Mouse (Mus musculus) megakaryocyte, embryonic 14.5 days (primary cell): ENCODE data around the gene Zdhhc14. TPM values are rescaled to one million over a fixed set of nuclear protein-coding genes. Genes with fewer than 3 reads are reported as not detected.

ENCODE experiments used
- H3K27me3 ChIP-seq: replicated peaks from 2 replicates; pipeline ENCODE3; 2012; ENCODE audit warnings: inconsistent platforms
- H3K36me3 ChIP-seq: replicated peaks from 2 replicates; pipeline ENCODE3; 2012; ENCODE audit warnings: low read length, inconsistent platforms, mixed read lengths
- H3K4me1 ChIP-seq: 2 replicates; pipeline ENCODE4 v1.6.1; 2012; ENCODE audit warnings: inconsistent platforms
- H3K4me3 ChIP-seq: replicated peaks from 2 replicates; pipeline ENCODE3; 2012; ENCODE audit warnings: moderate library complexity, mild to moderate bottlenecking, inconsistent platforms
- H3K9me3 ChIP-seq: 2 replicates; pipeline ENCODE4 v1.6.1; 2012; ENCODE audit warnings: inconsistent platforms
- FLI1 ChIP-seq: IDR thresholded peaks from 2 replicates; pipeline ENCODE4 v1.6.1; 2012; ENCODE audit warnings: low read length, inconsistent platforms, mixed read lengths
- GATA1 ChIP-seq: IDR thresholded peaks from 3 replicates; pipeline ENCODE4 v1.6.1; 2012; ENCODE audit warnings: mixed read lengths, low read length, inconsistent platforms, borderline replicate concordance
- polyA plus RNA-seq: library from polyadenylated mRNA; stranded (reverse); fragments of >175 nt; gene quantifications from 2 replicates; pipeline ENCODE4 v1.2.3, GENCODE M21; 2012; ENCODE audit warnings: low replicate concordance; ENCODE audit not compliant: insufficient read depth

The Zdhhc14 gene
- polyA plus RNA-seq, result 8.5 and 12.5 TPM in 2 replicates

DNA sequence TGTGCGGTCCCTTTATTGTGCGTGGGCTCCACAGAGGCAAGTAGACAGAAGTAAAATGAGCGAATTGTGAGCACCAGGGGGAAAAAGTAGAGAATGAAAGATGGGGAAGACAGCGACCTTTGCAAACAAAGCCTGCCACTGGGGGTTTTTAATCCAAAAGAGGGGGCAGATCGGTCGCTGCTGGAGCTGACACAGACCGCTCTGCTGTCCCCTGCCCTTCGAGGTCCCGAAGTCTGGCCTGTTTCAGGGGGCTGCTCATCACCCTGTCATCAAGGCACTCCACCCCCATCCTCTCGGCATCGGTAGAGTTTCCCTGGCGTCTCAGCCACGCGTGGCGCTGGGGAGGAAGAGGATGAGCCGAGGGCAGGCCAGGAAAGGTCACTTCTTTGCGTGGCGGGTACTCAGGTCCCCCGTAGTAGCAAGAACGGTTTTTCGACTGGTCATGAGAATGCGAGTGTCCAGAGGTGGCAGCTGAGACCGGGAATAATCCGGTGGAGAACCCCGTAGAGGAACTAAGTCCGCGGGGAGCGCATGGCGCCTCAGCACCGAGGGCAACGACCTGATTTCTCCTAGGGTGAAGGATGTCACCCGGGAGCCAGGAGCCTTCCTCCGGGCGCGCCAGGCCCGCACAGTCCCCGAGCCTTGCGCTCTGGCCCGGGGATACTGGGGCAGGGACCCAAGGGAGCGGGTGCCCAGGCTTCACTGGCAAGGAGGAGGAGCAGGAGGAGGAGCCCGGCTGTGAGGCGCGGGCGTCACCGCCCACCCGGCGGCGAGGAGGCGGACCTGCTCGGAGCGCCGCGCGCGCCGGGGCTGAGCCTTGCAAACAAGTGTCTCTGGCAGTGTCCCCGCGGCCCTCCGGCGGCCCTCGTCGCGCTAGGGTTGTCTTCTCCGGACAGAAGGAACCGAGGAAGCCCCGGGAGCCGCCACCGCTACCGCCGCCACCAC lies at the start of gene Zdhhc14:
Gene Zdhhc14, plus strand, starts transcription at position 757 of the 945 bp plus-strand sequence.
- peaks cover 13% of the 10 kb centered on the region for H3K9me3 ChIP-seq
- peaks cover 41% of the 10 kb centered on the region for H3K4me1 ChIP-seq
- peaks cover 2% of the 10 kb centered on the region for H3K36me3 ChIP-seq
- H3K4me3 ChIP-seq, result peak within 1 kb of the TSS; percentile 92
- peaks cover 35% of the 10 kb centered on the region for H3K27me3 ChIP-seq
- TF ChIP-seq GATA1, result no peak
- no peak for TF ChIP-seq FLI1

DNA sequence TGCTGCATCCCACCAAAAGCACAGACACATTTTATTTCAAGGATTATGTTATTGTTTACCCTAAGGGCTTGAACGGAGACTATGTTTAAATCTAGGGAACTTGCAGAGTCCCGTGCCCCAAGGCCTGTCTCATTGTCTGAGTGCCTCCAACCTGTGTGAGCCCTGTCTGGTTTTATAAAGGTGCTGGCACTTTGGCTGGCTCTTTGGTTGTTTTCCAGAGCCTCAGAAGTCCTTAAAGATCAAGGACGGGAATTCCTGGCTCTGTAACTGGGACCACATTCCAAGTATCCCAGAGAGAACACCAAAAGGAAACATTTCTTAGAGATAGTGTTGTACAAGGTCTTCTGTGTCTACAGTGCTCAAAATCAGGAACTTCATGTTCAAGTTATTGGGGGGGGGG lies 49.1 kb upstream of the Zdhhc14 start:
- no peak overlapping the region for H3K4me3 ChIP-seq
- 0 out of 2 replicates have a peak, but pooled peaks cover 3% of the 10 kb centered on the region for H3K9me3 ChIP-seq
- H3K4me1 ChIP-seq, result peaks cover 28% of the 10 kb centered on the region
- TF ChIP-seq FLI1 (no peak), GATA1 (no peak)
- H3K27me3 ChIP-seq, result peaks cover 10% of the 10 kb centered on the region
- H3K36me3 ChIP-seq, result peaks cover 5% of the 10 kb centered on the region

DNA sequence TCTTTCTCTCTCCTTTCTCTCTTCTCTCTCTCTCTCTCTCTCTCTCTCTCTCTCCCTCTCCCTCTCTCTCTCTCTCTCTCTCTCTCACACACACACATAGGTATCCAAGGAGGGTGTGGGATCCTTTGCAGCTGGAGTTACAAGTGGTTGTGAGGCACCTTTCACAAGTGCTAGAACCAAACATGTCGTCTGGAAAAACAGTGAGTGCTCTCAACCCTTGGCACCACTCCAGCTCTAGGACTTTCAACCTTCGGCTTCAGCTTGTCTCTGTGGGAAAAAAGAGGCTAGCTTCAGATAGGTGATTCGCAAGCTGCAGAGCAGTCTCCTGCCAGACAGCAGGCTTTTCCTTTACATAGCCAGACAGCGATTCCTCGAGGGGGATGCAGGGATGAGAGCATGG lies 48.6 kb upstream of the Zdhhc14 start:
- Histone ChIP-seq H3K4me3 (no peak overlapping the region), H3K36me3 (peaks cover under 1% of the 10 kb centered on the region), H3K9me3 (0 out of 2 replicates have a peak, but pooled peaks cover 3% of the 10 kb centered on the region), H3K4me1 (peaks cover 23% of the 10 kb centered on the region), H3K27me3 (peaks cover 15% of the 10 kb centered on the region)
- no peak for TF ChIP-seq GATA1
- no peak for TF ChIP-seq FLI1

DNA sequence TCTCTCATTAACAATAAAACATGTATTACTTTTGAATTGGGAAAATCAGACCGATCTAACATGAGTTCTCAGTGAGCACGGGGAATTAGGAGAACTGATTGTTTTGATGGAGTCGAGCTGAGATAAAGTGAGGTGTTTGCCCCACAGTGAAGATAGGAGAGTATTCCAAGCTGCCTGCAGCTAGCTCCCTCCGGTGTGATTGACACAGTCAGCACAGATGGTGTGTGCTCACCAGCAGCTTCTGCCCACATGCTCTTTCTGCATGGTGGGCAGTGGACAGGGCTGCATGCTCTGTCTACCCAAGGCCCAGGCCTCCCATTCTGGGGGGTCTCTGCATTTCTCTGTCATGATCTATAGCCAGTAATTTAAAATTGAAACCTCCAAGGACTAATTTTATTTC lies 38.7 kb upstream of the Zdhhc14 start:
- H3K27me3 ChIP-seq, result peaks cover 51% of the 10 kb centered on the region
- no peak for TF ChIP-seq FLI1
- TF ChIP-seq GATA1, result no peak
- H3K36me3 ChIP-seq, result no peaks in the 10 kb centered on the region
- H3K9me3 ChIP-seq, result peaks cover 5% of the 10 kb centered on the region
- H3K4me1 ChIP-seq, result no peaks in the 10 kb centered on the region
- H3K4me3 ChIP-seq, result no peak overlapping the region

DNA sequence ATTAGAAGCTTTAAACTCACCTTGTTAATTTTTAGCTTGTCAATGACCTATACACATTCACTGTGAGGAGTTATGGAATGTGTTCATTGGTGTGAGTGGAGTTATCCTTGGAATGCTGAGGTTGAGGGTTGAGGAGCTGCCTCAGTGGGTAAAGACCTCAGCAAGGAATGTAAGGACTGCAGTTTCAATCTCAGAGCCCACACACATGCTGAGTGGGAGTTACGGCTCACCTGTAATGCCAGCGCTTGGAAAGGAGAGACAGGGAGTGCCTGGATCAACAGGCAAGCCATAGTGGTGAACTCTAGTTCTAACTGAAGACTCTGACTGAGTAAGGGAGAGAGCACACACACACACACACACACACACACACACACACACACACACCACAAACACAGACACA lies 28.4 kb upstream of the Zdhhc14 start:
- no peaks in the 10 kb centered on the region for H3K9me3 ChIP-seq
- peaks cover 28% of the 10 kb centered on the region for H3K27me3 ChIP-seq
- H3K4me3 ChIP-seq, result no peak overlapping the region
- TF ChIP-seq GATA1 (no peak), FLI1 (no peak)
- no peaks in the 10 kb centered on the region for H3K4me1 ChIP-seq
- no peaks in the 10 kb centered on the region for H3K36me3 ChIP-seq

DNA sequence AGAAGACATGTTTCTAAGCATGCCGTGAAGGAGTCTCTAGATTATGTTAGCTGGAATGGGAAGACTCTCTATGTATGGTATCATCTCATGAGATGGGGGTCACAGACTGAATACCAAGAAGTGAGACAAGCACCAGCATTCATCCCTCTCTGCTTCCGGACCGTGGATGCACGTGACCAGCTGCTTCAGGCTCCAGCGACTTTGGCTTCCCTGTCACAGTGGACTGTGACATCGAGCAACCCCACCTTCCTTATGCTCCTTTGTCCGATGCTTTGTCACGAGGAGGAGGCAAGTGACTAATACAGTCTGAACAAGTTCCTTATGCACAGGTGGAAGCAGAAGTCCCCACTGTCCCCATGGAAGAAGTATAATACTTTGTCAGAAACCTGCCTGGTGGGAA lies 25.6 kb upstream of the Zdhhc14 start:
- no peak for TF ChIP-seq GATA1
- no peak for TF ChIP-seq FLI1
- Histone ChIP-seq H3K9me3 (no peaks in the 10 kb centered on the region), H3K36me3 (no peaks in the 10 kb centered on the region), H3K27me3 (peaks cover 25% of the 10 kb centered on the region), H3K4me1 (no peaks in the 10 kb centered on the region), H3K4me3 (no peak overlapping the region)

DNA sequence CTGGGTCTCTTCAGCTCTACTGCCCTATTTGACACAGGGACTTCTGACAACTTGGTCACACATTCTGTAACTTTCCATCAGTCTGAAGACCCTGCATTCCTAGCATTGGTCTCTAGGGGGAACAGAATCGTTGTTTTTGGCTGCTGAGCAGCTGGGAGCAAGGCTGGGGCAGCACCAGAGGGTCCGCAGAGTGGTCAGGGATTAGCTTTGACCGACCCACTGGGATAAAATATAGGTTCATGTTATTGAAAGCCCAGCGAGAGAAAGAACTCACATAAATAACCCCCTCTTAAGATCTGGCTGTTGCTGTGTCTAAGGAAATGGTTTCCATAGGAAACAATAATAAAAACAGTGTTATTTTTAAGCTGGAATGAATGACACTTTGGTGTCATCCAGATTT lies 25.2 kb upstream of the Zdhhc14 start:
- no peak overlapping the region for H3K4me3 ChIP-seq
- TF ChIP-seq GATA1, result no peak
- TF ChIP-seq FLI1, result no peak
- H3K4me1 ChIP-seq, result no peaks in the 10 kb centered on the region
- H3K9me3 ChIP-seq, result no peaks in the 10 kb centered on the region
- peaks cover 25% of the 10 kb centered on the region for H3K27me3 ChIP-seq
- no peaks in the 10 kb centered on the region for H3K36me3 ChIP-seq

DNA sequence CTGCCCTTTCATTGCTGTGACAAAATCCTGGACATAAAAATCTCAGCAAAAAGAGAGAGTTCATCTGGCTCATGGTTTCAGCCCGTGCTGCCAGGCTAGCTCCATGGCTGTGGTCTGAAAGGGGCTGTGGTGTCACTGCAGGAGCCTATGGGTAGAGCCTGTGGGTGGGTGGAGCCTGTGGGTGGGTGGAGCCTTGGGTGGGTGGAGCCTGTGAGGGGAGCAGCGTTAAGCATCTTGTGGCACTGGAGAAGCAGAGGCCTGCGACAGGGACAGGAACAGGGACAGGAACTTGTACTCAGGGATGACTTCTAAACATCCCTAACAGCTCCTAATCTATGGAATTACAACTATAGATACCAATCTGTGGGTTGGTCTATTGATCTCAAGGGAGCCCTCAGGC lies 20.1 kb upstream of the Zdhhc14 start:
- H3K36me3 ChIP-seq, result no peaks in the 10 kb centered on the region
- peaks cover 30% of the 10 kb centered on the region for H3K27me3 ChIP-seq
- H3K4me1 ChIP-seq, result peaks cover 10% of the 10 kb centered on the region
- no peak for TF ChIP-seq GATA1
- no peak for TF ChIP-seq FLI1
- no peaks in the 10 kb centered on the region for H3K9me3 ChIP-seq
- H3K4me3 ChIP-seq, result no peak overlapping the region

DNA sequence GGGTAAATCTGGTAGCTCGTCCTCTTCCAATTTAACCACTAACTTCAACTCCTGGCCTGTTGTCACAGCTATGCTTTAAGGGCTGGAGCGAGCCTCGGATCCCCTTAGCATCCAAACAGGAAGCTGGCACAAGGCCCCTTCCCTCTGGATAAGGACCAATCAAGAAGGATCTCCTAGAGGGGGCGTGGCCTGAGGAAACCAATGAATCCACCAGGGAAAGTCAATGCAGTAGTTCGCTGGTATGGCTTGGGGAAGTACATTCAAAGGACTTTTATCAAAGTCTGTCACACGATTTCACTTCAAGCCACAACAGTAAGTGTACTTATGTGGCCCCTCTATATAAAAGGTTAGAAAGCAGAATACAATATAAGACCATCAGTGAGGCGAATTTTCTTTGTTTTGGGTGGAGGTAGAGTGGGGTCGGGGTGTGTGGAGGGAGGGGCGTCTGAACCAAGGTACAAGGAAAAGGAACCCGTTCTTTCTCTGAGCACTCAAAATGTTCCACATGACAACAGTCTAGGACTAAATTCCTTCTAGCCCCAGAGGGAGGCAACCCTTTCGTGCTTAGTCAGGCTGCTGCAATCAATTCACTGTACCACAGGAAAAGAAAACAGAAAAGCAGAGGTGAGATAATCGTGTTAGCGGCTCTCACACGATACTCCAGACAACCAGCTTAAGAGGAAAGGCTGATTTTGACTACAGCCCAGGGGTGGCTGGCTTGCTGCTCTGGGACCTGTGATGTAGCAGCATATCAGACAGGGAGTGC lies 16.2 kb upstream of the Zdhhc14 start:
- no peaks in the 10 kb centered on the region for H3K9me3 ChIP-seq
- peaks cover 29% of the 10 kb centered on the region for H3K27me3 ChIP-seq
- no peak for TF ChIP-seq FLI1
- no peak for TF ChIP-seq GATA1
- H3K4me3 ChIP-seq, result no peak overlapping the region
- peaks cover 10% of the 10 kb centered on the region for H3K4me1 ChIP-seq
- no peaks in the 10 kb centered on the region for H3K36me3 ChIP-seq

DNA sequence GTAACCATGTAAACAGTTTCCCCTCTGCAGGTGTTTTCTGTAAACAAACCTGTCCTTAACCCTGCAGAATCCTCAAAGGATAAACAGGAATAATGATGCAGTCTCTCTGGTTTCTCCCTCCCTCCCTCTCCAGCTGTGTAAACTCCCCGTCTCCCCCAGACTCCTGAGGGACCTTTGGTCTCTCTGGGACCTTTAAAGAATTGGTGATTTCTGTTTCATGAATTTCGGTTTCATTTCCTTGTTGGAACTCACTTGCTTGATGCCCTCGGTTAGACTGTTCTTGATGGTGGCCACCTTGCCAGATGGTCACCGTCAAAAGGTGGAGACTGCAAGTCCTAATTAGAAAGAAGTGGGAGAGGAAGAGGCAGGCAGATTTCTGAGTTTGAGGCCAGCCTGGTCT lies 8.9 kb upstream of the Zdhhc14 start:
- Histone ChIP-seq H3K27me3 (peaks cover 23% of the 10 kb centered on the region), H3K4me3 (no peak overlapping the region), H3K9me3 (peaks cover 11% of the 10 kb centered on the region), H3K36me3 (no peaks in the 10 kb centered on the region), H3K4me1 (peaks cover 8% of the 10 kb centered on the region)
- no peak for TF ChIP-seq FLI1
- no peak for TF ChIP-seq GATA1
